Mouse (Mus musculus) MEL (cell line): ENCODE measurements around the gene Msl1. TPM values are rescaled to one million over a fixed set of nuclear protein-coding genes. Genes with fewer than 3 reads are reported as not detected.
A peak's percentile ranks its signal among the peaks of the same experiment; 100 is the strongest.

Experiments used
- DNase-seq: peaks from one replicate; pipeline ENCODE4 v3.0.0; 2011; ENCODE audit warnings: low read depth, low spot score
- H3K27ac ChIP-seq: 2 replicates; pipeline ENCODE4 v1.5.1; 2012; ENCODE audit warnings: low read depth, mild to moderate bottlenecking, control low read depth, low read length, moderate library complexity; ENCODE audit not compliant: control insufficient read depth
- H3K27me3 ChIP-seq, 2 experiments: fragments of 150-350 bp in 1 of 2; sonication (generic) in 1 of 2; 2 replicates each; pipeline ENCODE4 v1.6.1; 2012; ENCODE audit warnings: low read length in 2 of 2, mild to moderate bottlenecking in 2 of 2, improper control_type of control experiment in 1 of 2, moderate library complexity in 1 of 2; ENCODE audit not compliant: insufficient read depth in 2 of 2, control insufficient read depth in 1 of 2
- H3K36me3 ChIP-seq, 2 experiments: 2 replicates each; pipeline ENCODE4 v1.6.1; 2012 to 2014; ENCODE audit warnings: low read length in 2 of 2, improper control_type of control experiment in 1 of 2, inconsistent platforms in 1 of 2, mild to moderate bottlenecking in 1 of 2; ENCODE audit not compliant: insufficient read depth in 2 of 2, control insufficient read depth in 1 of 2
- H3K4me1 ChIP-seq, 2 experiments: fragments of 150-350 bp in 1 of 2; sonication (generic) in 1 of 2; 2 replicates each; pipeline ENCODE4 v1.6.1; 2012; ENCODE audit warnings: low read length in 2 of 2, improper control_type of control experiment in 1 of 2, mild to moderate bottlenecking in 1 of 2; ENCODE audit not compliant: insufficient read depth in 2 of 2, control insufficient read depth in 1 of 2
- H3K4me3 ChIP-seq, 2 experiments: fragments of 150-350 bp in 1 of 2; sonication (generic) in 1 of 2; 2 replicates each; pipeline ENCODE4 v1.5.1; 2012; ENCODE audit warnings: low read depth in 2 of 2, low read length in 2 of 2, mild to moderate bottlenecking in 2 of 2, moderate library complexity in 2 of 2, control low read depth in 1 of 2, improper control_type of control experiment in 1 of 2; ENCODE audit not compliant: control insufficient read depth in 1 of 2, insufficient read depth in 1 of 2
- H3K79me2 ChIP-seq: 2 replicates; pipeline ENCODE4 v1.6.1; 2012; ENCODE audit warnings: mild to moderate bottlenecking, low read length, moderate library complexity; ENCODE audit not compliant: control insufficient read depth, poor library complexity, insufficient read depth
- H3K9ac ChIP-seq: 2 replicates; pipeline ENCODE4 v1.6.1; 2012; ENCODE audit warnings: low read depth, mild to moderate bottlenecking, control low read depth, low read length, moderate library complexity; ENCODE audit not compliant: control insufficient read depth, poor library complexity, severe bottlenecking
- H3K9me3 ChIP-seq: fragments of 150-350 bp; sonication (generic); replicated peaks from 2 replicates; pipeline ENCODE4 v1.6.1; 2012; ENCODE audit warnings: mild to moderate bottlenecking, low read length, improper control_type of control experiment, moderate library complexity; ENCODE audit not compliant: insufficient read depth
- BHLHE40 ChIP-seq: IDR thresholded peaks from 2 replicates; pipeline ENCODE4 v1.6.1; 2012; ENCODE audit warnings: low read depth, mild to moderate bottlenecking, inconsistent platforms, low read length, improper control_type of control experiment, borderline replicate concordance
- CHD1 ChIP-seq: IDR thresholded peaks from 2 replicates; pipeline ENCODE4 v1.6.1; 2012; ENCODE audit warnings: low read depth, mild to moderate bottlenecking, inconsistent platforms, low read length, improper control_type of control experiment
- CTCF ChIP-seq, 3 experiments: IDR thresholded peaks in 2 of 3; conservative IDR thresholded peaks in 1 of 3; 2 replicates each; pipeline ENCODE4 v1.5.1; 2011 to 2012; ENCODE audit warnings: low read length in 3 of 3, low read depth in 2 of 3, mild to moderate bottlenecking in 2 of 3, improper control_type of control experiment in 1 of 3, inconsistent platforms in 1 of 3, mixed read lengths in 1 of 3, moderate library complexity in 1 of 3; ENCODE audit not compliant: control insufficient read depth in 1 of 3, insufficient read depth in 1 of 3, poor library complexity in 1 of 3, severe bottlenecking in 1 of 3
- ELF1 ChIP-seq: IDR thresholded peaks from 2 replicates; pipeline ENCODE4 v1.6.1; 2014; ENCODE audit warnings: low read depth, mild to moderate bottlenecking, inconsistent platforms, low read length, improper control_type of control experiment, moderate library complexity
- EP300 ChIP-seq, 2 experiments: IDR thresholded peaks; 2 replicates each; pipeline ENCODE4 v1.6.1; 2011; ENCODE audit warnings: improper control_type of control experiment in 2 of 2, low read length in 2 of 2, low read depth in 1 of 2, mild to moderate bottlenecking in 1 of 2
- ETS1 ChIP-seq: IDR thresholded peaks from 2 replicates; pipeline ENCODE4 v1.6.1; 2012; ENCODE audit warnings: low read depth, mild to moderate bottlenecking, inconsistent platforms, low read length, improper control_type of control experiment, moderate library complexity
- GABPA ChIP-seq: IDR thresholded peaks from 2 replicates; pipeline ENCODE4 v1.6.1; 2012; ENCODE audit warnings: low read depth, mild to moderate bottlenecking, inconsistent platforms, low read length, improper control_type of control experiment, moderate library complexity
- HCFC1 ChIP-seq: IDR thresholded peaks from 2 replicates; pipeline ENCODE4 v1.6.1; 2012; ENCODE audit warnings: low read depth, mild to moderate bottlenecking, inconsistent platforms, low read length, improper control_type of control experiment, moderate library complexity
- KAT2A ChIP-seq: conservative IDR thresholded peaks from 2 replicates; pipeline ENCODE4 v1.6.1; 2012; ENCODE audit warnings: low read depth, low read length, improper control_type of control experiment, inconsistent platforms
- MAX ChIP-seq: IDR thresholded peaks from 2 replicates; pipeline ENCODE4 v1.6.1; 2011; ENCODE audit warnings: low read length, improper control_type of control experiment
- MAZ ChIP-seq: IDR thresholded peaks from 2 replicates; pipeline ENCODE4 v1.6.1; 2012; ENCODE audit warnings: low read depth, mild to moderate bottlenecking, inconsistent platforms, low read length, improper control_type of control experiment
- MXI1 ChIP-seq: IDR thresholded peaks from 2 replicates; pipeline ENCODE4 v1.6.1; 2011; ENCODE audit warnings: mild to moderate bottlenecking, low read depth, low read length, improper control_type of control experiment
- MYC ChIP-seq: IDR thresholded peaks from 2 replicates; pipeline ENCODE4 v1.6.1; 2011; ENCODE audit warnings: low read depth, mild to moderate bottlenecking, low read length, improper control_type of control experiment, moderate library complexity
- POLR2A ChIP-seq, 2 experiments: IDR thresholded peaks; 2 replicates each; pipeline ENCODE4 v1.6.1; 2011 to 2012; ENCODE audit warnings: low read length in 2 of 2, mild to moderate bottlenecking in 2 of 2, control low read depth in 1 of 2, improper control_type of control experiment in 1 of 2, low read depth in 1 of 2, moderate library complexity in 1 of 2; ENCODE audit not compliant: control insufficient read depth in 1 of 2, insufficient read depth in 1 of 2, poor library complexity in 1 of 2
- POLR2AphosphoS5 ChIP-seq: IDR thresholded peaks from 2 replicates; pipeline ENCODE4 v1.6.1; 2012; ENCODE audit warnings: low read depth, borderline replicate concordance, mild to moderate bottlenecking, inconsistent platforms, low read length, moderate library complexity, mixed read lengths
- RAD21 ChIP-seq: IDR thresholded peaks from 2 replicates; pipeline ENCODE4 v1.6.1; 2011; ENCODE audit warnings: mild to moderate bottlenecking, low read depth, low read length, improper control_type of control experiment
- RCOR1 ChIP-seq: IDR thresholded peaks from 2 replicates; pipeline ENCODE4 v1.6.1; 2012; ENCODE audit warnings: low read depth, mild to moderate bottlenecking, inconsistent platforms, low read length, improper control_type of control experiment
- SIN3A ChIP-seq: IDR thresholded peaks from 2 replicates; pipeline ENCODE4 v1.6.1; 2012; ENCODE audit warnings: low read length, improper control_type of control experiment, inconsistent platforms
- SMC3 ChIP-seq: IDR thresholded peaks from 2 replicates; pipeline ENCODE4 v1.6.1; 2011; ENCODE audit warnings: low read depth, low read length, improper control_type of control experiment
- TCF12 ChIP-seq: IDR thresholded peaks from 2 replicates; pipeline ENCODE4 v1.6.1; 2014; ENCODE audit warnings: low read depth, mild to moderate bottlenecking, inconsistent platforms, low read length, improper control_type of control experiment, moderate library complexity
- UBTF ChIP-seq: IDR thresholded peaks from 2 replicates; pipeline ENCODE4 v1.6.1; 2012; ENCODE audit warnings: low read depth, mild to moderate bottlenecking, inconsistent platforms, low read length, improper control_type of control experiment, moderate library complexity, borderline replicate concordance; ENCODE audit not compliant: insufficient read depth
- USF1 ChIP-seq: IDR thresholded peaks from 2 replicates; pipeline ENCODE4 v1.6.1; 2014; ENCODE audit warnings: low read depth, mild to moderate bottlenecking, inconsistent platforms, low read length, improper control_type of control experiment, moderate library complexity
- USF2 ChIP-seq, 2 experiments: IDR thresholded peaks; 2 replicates each; pipeline ENCODE4 v1.6.1; 2011 to 2012; ENCODE audit warnings: improper control_type of control experiment in 2 of 2, low read length in 2 of 2, borderline replicate concordance in 1 of 2, inconsistent platforms in 1 of 2, low read depth in 1 of 2, mild to moderate bottlenecking in 1 of 2; ENCODE audit not compliant: insufficient read depth in 1 of 2
- ZC3H11A ChIP-seq: IDR thresholded peaks from 2 replicates; pipeline ENCODE4 v1.6.1; 2012; ENCODE audit warnings: low read depth, mild to moderate bottlenecking, inconsistent platforms, low read length, improper control_type of control experiment
- polyA plus RNA-seq, 2 experiments: library from polyadenylated mRNA; stranded (reverse) in 1 of 2; unstranded in 1 of 2; fragments of >175 nt in 1 of 2; fragments of >200 nt in 1 of 2; gene quantifications; 2 replicates each; pipeline versions ENCODE4 v1.2.1 to v1.2.4; 2012; ENCODE audit warnings: low replicate concordance in 2 of 2, low read depth in 1 of 2; ENCODE audit not compliant: insufficient read length in 2 of 2, insufficient read depth in 1 of 2, missing spikeins in 1 of 2
- total RNA-seq: library from RNA; depleted of rRNA; stranded (reverse); fragments of 300-350 nt; gene quantifications from 2 replicates; pipeline ENCODE4 v1.2.3, GENCODE M21; 2012

Gene Msl1
- total and polyA plus RNA-seq, 3 experiments, result 37.1 to 49.4 TPM; not detected in 1

DNA sequence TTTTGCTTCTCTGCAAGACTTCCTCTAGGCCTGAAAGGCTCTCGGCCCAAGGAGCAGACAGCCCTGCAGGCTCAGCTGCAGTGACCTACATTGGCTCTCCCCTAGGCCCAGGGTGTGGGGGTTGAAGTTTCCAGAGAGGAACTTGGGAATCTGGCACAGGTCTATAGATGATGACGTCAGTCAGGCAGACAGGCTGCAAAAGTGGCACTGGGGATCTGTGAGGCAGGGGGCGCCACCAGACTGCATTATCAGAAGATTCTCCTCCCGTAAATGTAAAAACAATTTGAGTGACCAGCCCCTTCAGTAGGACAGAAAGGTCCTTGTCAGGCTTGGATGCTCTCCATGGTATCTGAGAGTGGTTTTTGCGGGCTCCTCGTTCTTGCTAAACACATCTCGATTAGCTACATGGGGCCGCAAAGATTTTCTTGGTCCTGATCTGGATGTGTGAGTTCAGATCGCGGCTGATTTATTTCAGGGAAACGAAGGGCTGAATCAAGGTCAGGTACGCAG is 9.5 kb upstream of the Msl1 start:
- Histone ChIP-seq H3K36me3 (peaks cover 0 to 37% of the 10 kb centered on the region in 2 experiments; a peak in 2 of 4 replicates), H3K4me3 (peak overlapping the region; percentile 10 to 42), H3K9me3 (no peaks in the 10 kb centered on the region), H3K9ac (peak overlapping the region; percentile 45), H3K79me2 (peaks cover 5% of the 10 kb centered on the region; the same call in 1 of the 2 replicates), H3K4me1 (peaks cover 10 to 47% of the 10 kb centered on the region in 2 experiments), H3K27me3 (no peaks in the 10 kb centered on the region), H3K27ac (no peak overlapping the region)
- peak; percentile 62 for DNase-seq
- TF ChIP-seq RCOR1 (peak; percentile 73; the same call in 1 of the 2 replicates), SMC3 (peak; percentile 9), EP300 (IDR thresholded peaks at IDR 0.05; ENCODE audit: low read depth in 1 of 2, low read length in 2 of 2) (no peak), MXI1 (peak; percentile 67), ELF1 (no peak), ZC3H11A (0 out of 2 replicates have a peak, but pooled peaks have one; percentile 12), ETS1 (peak; percentile 53), CHD1 (no peak), TCF12 (0 out of 2 replicates have a peak, but pooled peaks have one; percentile 20), POLR2A (IDR thresholded peaks at IDR 0.05; ENCODE audit: control insufficient read depth in 1 of 2, insufficient read depth in 1 of 2, low read depth in 1 of 2, low read length in 2 of 2, poor library complexity in 1 of 2) (no peak), RAD21 (peak; percentile 19), MYC (0 out of 2 replicates have a peak, but pooled peaks have one; percentile 31), USF2 (IDR thresholded peaks at IDR 0.05; ENCODE audit: borderline replicate concordance in 1 of 2, insufficient read depth in 1 of 2, low read depth in 1 of 2, low read length in 2 of 2) (no peak), UBTF (no peak), BHLHE40 (0 out of 2 replicates have a peak, but pooled peaks have one; percentile 12), HCFC1 (peak; percentile 52), CTCF (IDR thresholded peaks at IDR 0.05 in 2 of 3, conservative IDR thresholded peaks at IDR 0.05 in 1 of 3; ENCODE audit: control insufficient read depth in 1 of 3, insufficient read depth in 1 of 3, low read depth in 2 of 3, low read length in 3 of 3, poor library complexity in 1 of 3, severe bottlenecking in 1 of 3) (peak; percentile 20 to 66 (median 61); a peak in 5 of 6 replicates), GABPA (no peak), USF1 (no peak), SIN3A (peak; percentile 88), POLR2AphosphoS5 (no peak), KAT2A (no peak), MAZ (peak; percentile 26; the same call in 1 of the 2 replicates), MAX (0 out of 2 replicates have a peak, but pooled peaks have one; percentile 27)
